Mouse (Mus musculus) MEL (cell line): ENCODE data around the gene Trmt61a. TPM values are rescaled to one million over a fixed set of nuclear protein-coding genes. Genes with fewer than 3 reads are reported as not detected.

Source experiments
- DNase-seq: peaks from one replicate; pipeline ENCODE4 v3.0.0; 2011; ENCODE audit warnings: low read depth, low spot score
- H3K27ac ChIP-seq: 2 replicates; pipeline ENCODE4 v1.5.1; 2012; ENCODE audit warnings: low read depth, mild to moderate bottlenecking, control low read depth, low read length, moderate library complexity; ENCODE audit not compliant: control insufficient read depth
- H3K27me3 ChIP-seq, 2 experiments: fragments of 150-350 bp in 1 of 2; sonication (generic) in 1 of 2; 2 replicates each; pipeline ENCODE4 v1.6.1; 2012; ENCODE audit warnings: low read length in 2 of 2, mild to moderate bottlenecking in 2 of 2, improper control_type of control experiment in 1 of 2, moderate library complexity in 1 of 2; ENCODE audit not compliant: insufficient read depth in 2 of 2, control insufficient read depth in 1 of 2
- H3K36me3 ChIP-seq, 2 experiments: 2 replicates each; pipeline ENCODE4 v1.6.1; 2012 to 2014; ENCODE audit warnings: low read length in 2 of 2, improper control_type of control experiment in 1 of 2, inconsistent platforms in 1 of 2, mild to moderate bottlenecking in 1 of 2; ENCODE audit not compliant: insufficient read depth in 2 of 2, control insufficient read depth in 1 of 2
- H3K4me1 ChIP-seq, 2 experiments: fragments of 150-350 bp in 1 of 2; sonication (generic) in 1 of 2; 2 replicates each; pipeline ENCODE4 v1.6.1; 2012; ENCODE audit warnings: low read length in 2 of 2, improper control_type of control experiment in 1 of 2, mild to moderate bottlenecking in 1 of 2; ENCODE audit not compliant: insufficient read depth in 2 of 2, control insufficient read depth in 1 of 2
- H3K4me3 ChIP-seq, 2 experiments: fragments of 150-350 bp in 1 of 2; sonication (generic) in 1 of 2; 2 replicates each; pipeline ENCODE4 v1.5.1; 2012; ENCODE audit warnings: low read depth in 2 of 2, low read length in 2 of 2, mild to moderate bottlenecking in 2 of 2, moderate library complexity in 2 of 2, control low read depth in 1 of 2, improper control_type of control experiment in 1 of 2; ENCODE audit not compliant: control insufficient read depth in 1 of 2, insufficient read depth in 1 of 2
- H3K79me2 ChIP-seq: 2 replicates; pipeline ENCODE4 v1.6.1; 2012; ENCODE audit warnings: mild to moderate bottlenecking, low read length, moderate library complexity; ENCODE audit not compliant: control insufficient read depth, poor library complexity, insufficient read depth
- H3K9ac ChIP-seq: 2 replicates; pipeline ENCODE4 v1.6.1; 2012; ENCODE audit warnings: low read depth, mild to moderate bottlenecking, control low read depth, low read length, moderate library complexity; ENCODE audit not compliant: control insufficient read depth, poor library complexity, severe bottlenecking
- H3K9me3 ChIP-seq: fragments of 150-350 bp; sonication (generic); replicated peaks from 2 replicates; pipeline ENCODE4 v1.6.1; 2012; ENCODE audit warnings: mild to moderate bottlenecking, low read length, improper control_type of control experiment, moderate library complexity; ENCODE audit not compliant: insufficient read depth
- BHLHE40 ChIP-seq: IDR thresholded peaks from 2 replicates; pipeline ENCODE4 v1.6.1; 2012; ENCODE audit warnings: low read depth, mild to moderate bottlenecking, inconsistent platforms, low read length, improper control_type of control experiment, borderline replicate concordance
- EP300 ChIP-seq, 2 experiments: IDR thresholded peaks; 2 replicates each; pipeline ENCODE4 v1.6.1; 2011; ENCODE audit warnings: improper control_type of control experiment in 2 of 2, low read length in 2 of 2, low read depth in 1 of 2, mild to moderate bottlenecking in 1 of 2
- GABPA ChIP-seq: IDR thresholded peaks from 2 replicates; pipeline ENCODE4 v1.6.1; 2012; ENCODE audit warnings: low read depth, mild to moderate bottlenecking, inconsistent platforms, low read length, improper control_type of control experiment, moderate library complexity
- GATA1 ChIP-seq: IDR thresholded peaks from 2 replicates; pipeline ENCODE4 v1.6.1; 2011; ENCODE audit warnings: low read depth, low read length, improper control_type of control experiment
- HCFC1 ChIP-seq: IDR thresholded peaks from 2 replicates; pipeline ENCODE4 v1.6.1; 2012; ENCODE audit warnings: low read depth, mild to moderate bottlenecking, inconsistent platforms, low read length, improper control_type of control experiment, moderate library complexity
- JUND ChIP-seq: IDR thresholded peaks from 2 replicates; pipeline ENCODE4 v1.6.1; 2011; ENCODE audit warnings: low read depth, mild to moderate bottlenecking, improper control_type of control experiment, low read length
- KAT2A ChIP-seq: conservative IDR thresholded peaks from 2 replicates; pipeline ENCODE4 v1.6.1; 2012; ENCODE audit warnings: low read depth, low read length, improper control_type of control experiment, inconsistent platforms
- MAFK ChIP-seq: IDR thresholded peaks from 2 replicates; pipeline ENCODE4 v1.6.1; 2011; ENCODE audit warnings: low read depth, mild to moderate bottlenecking, low read length, improper control_type of control experiment, borderline replicate concordance
- MAX ChIP-seq: IDR thresholded peaks from 2 replicates; pipeline ENCODE4 v1.6.1; 2011; ENCODE audit warnings: low read length, improper control_type of control experiment
- MEF2A ChIP-seq: IDR thresholded peaks from 2 replicates; pipeline ENCODE4 v1.6.1; 2014; ENCODE audit warnings: low read depth, mild to moderate bottlenecking, inconsistent platforms, low read length, improper control_type of control experiment; ENCODE audit not compliant: poor library complexity, insufficient replicate concordance, severe bottlenecking; ENCODE audit errors: extremely low read depth
- MXI1 ChIP-seq: IDR thresholded peaks from 2 replicates; pipeline ENCODE4 v1.6.1; 2011; ENCODE audit warnings: mild to moderate bottlenecking, low read depth, low read length, improper control_type of control experiment
- MYB ChIP-seq: IDR thresholded peaks from 2 replicates; pipeline ENCODE4 v1.6.1; 2011; ENCODE audit warnings: mild to moderate bottlenecking, low read depth, low read length, improper control_type of control experiment
- NELFE ChIP-seq: IDR thresholded peaks from 2 replicates; pipeline ENCODE4 v1.6.1; 2011; ENCODE audit warnings: low read depth, low read length, improper control_type of control experiment
- NRF1 ChIP-seq: IDR thresholded peaks from 2 replicates; pipeline ENCODE4 v1.6.1; 2014; ENCODE audit warnings: low read depth, mild to moderate bottlenecking, inconsistent platforms, low read length, improper control_type of control experiment, moderate library complexity; ENCODE audit not compliant: poor library complexity, insufficient read depth, severe bottlenecking
- POLR2AphosphoS5 ChIP-seq: IDR thresholded peaks from 2 replicates; pipeline ENCODE4 v1.6.1; 2012; ENCODE audit warnings: low read depth, borderline replicate concordance, mild to moderate bottlenecking, inconsistent platforms, low read length, moderate library complexity, mixed read lengths
- SIN3A ChIP-seq: IDR thresholded peaks from 2 replicates; pipeline ENCODE4 v1.6.1; 2012; ENCODE audit warnings: low read length, improper control_type of control experiment, inconsistent platforms
- TAL1 ChIP-seq: IDR thresholded peaks from 2 replicates; pipeline ENCODE4 v1.6.1; 2012; ENCODE audit warnings: mild to moderate bottlenecking, inconsistent platforms, low read length, moderate library complexity, mixed read lengths
- TCF12 ChIP-seq: IDR thresholded peaks from 2 replicates; pipeline ENCODE4 v1.6.1; 2014; ENCODE audit warnings: low read depth, mild to moderate bottlenecking, inconsistent platforms, low read length, improper control_type of control experiment, moderate library complexity
- UBTF ChIP-seq: IDR thresholded peaks from 2 replicates; pipeline ENCODE4 v1.6.1; 2012; ENCODE audit warnings: low read depth, mild to moderate bottlenecking, inconsistent platforms, low read length, improper control_type of control experiment, moderate library complexity, borderline replicate concordance; ENCODE audit not compliant: insufficient read depth
- USF1 ChIP-seq: IDR thresholded peaks from 2 replicates; pipeline ENCODE4 v1.6.1; 2014; ENCODE audit warnings: low read depth, mild to moderate bottlenecking, inconsistent platforms, low read length, improper control_type of control experiment, moderate library complexity
- ZC3H11A ChIP-seq: IDR thresholded peaks from 2 replicates; pipeline ENCODE4 v1.6.1; 2012; ENCODE audit warnings: low read depth, mild to moderate bottlenecking, inconsistent platforms, low read length, improper control_type of control experiment
- ZKSCAN1 ChIP-seq: IDR thresholded peaks from 2 replicates; pipeline ENCODE4 v1.6.1; 2012; ENCODE audit warnings: low read depth, mild to moderate bottlenecking, inconsistent platforms, low read length, improper control_type of control experiment, moderate library complexity
- polyA plus RNA-seq, 2 experiments: library from polyadenylated mRNA; stranded (reverse) in 1 of 2; unstranded in 1 of 2; fragments of >175 nt in 1 of 2; fragments of >200 nt in 1 of 2; gene quantifications; 2 replicates each; pipeline versions ENCODE4 v1.2.1 to v1.2.4; 2012; ENCODE audit warnings: low replicate concordance in 2 of 2, low read depth in 1 of 2; ENCODE audit not compliant: insufficient read length in 2 of 2, insufficient read depth in 1 of 2, missing spikeins in 1 of 2
- total RNA-seq: library from RNA; depleted of rRNA; stranded (reverse); fragments of 300-350 nt; gene quantifications from 2 replicates; pipeline ENCODE4 v1.2.3, GENCODE M21; 2012

Gene Trmt61a
- total and polyA plus RNA-seq, 3 experiments, result 41.4 to 77.5 TPM; not detected in 1

- Histone ChIP-seq H3K9ac (no peak overlapping the region), H3K9me3 (no peaks in the 10 kb centered on the region), H3K27ac (no peak overlapping the region), H3K36me3 (peaks cover 0 to 6% of the 10 kb centered on the region in 2 experiments; a peak in 2 of 4 replicates), H3K4me3 (no peak overlapping the region), H3K79me2 (no peaks in the 10 kb centered on the region; the same call in 1 of the 2 replicates), H3K4me1 (peaks cover 0 to 5% of the 10 kb centered on the region in 2 experiments; a peak in 2 of 4 replicates), H3K27me3 (no peaks in the 10 kb centered on the region)
- DNase-seq, result no peak
- TF ChIP-seq JUND, result no peak
- TF ChIP-seq MXI1, result no peak
- no peak for TF ChIP-seq NRF1
- no peak for TF ChIP-seq GABPA
- TF ChIP-seq USF1, result no peak
- no peak for TF ChIP-seq HCFC1
- TF ChIP-seq MAFK, result no peak
- no peak for TF ChIP-seq GATA1
- no peak for TF ChIP-seq POLR2AphosphoS5
- TF ChIP-seq ZKSCAN1, result no peak
- no peak for TF ChIP-seq TAL1
- no peak for TF ChIP-seq MYB
- TF ChIP-seq TCF12, result no peak
- no peak for TF ChIP-seq SIN3A
- TF ChIP-seq ZC3H11A, result no peak
- no peak for TF ChIP-seq KAT2A
- no peak for TF ChIP-seq BHLHE40
Measured at GRCm38 (mm10) chr12:111665041-111665880, 12.6 kb upstream of the Trmt61a start.

DNA sequence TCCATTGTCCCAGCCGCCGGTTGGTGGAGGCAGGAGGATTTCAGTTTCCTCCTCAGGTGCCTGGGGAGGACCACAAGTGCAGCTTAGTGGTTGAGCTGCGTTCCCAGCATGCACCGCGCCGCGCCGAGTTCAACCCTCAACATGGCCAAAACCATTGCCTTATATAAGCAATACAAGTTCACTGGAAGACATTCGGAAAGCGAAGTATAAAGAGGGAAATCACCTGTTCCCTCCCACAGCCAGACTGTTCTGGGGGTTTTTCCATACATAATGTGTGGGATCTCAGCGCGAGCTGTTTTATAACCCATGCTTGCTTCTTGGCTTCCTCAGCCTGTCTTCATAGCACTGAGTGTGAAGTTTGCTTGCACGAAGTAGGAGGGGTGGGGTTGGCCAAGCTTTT lies 11.5 kb upstream of the Trmt61a start:
- peaks cover 0 to 5% of the 10 kb centered on the region in 2 experiments; a peak in 2 of 4 replicates for H3K4me1 ChIP-seq

More for the DNA sequence above, 11.5 kb upstream of the Trmt61a start:
- Histone ChIP-seq H3K27ac (no peak overlapping the region), H3K27me3 (no peaks in the 10 kb centered on the region), H3K9ac (no peak overlapping the region), H3K36me3 (peaks cover 0 to 6% of the 10 kb centered on the region in 2 experiments; a peak in 2 of 4 replicates), H3K4me3 (no peak overlapping the region), H3K79me2 (no peaks in the 10 kb centered on the region; the same call in 1 of the 2 replicates), H3K9me3 (no peaks in the 10 kb centered on the region)
- no peak for TF ChIP-seq GATA1
- TF ChIP-seq MAX, result no peak
- TF ChIP-seq UBTF, result no peak
- no peak for TF ChIP-seq TAL1
- TF ChIP-seq NELFE, result no peak
- no peak for TF ChIP-seq KAT2A
- no peak for TF ChIP-seq GABPA
- no peak for TF ChIP-seq MAFK
- no peak for TF ChIP-seq MYB
- no peak for TF ChIP-seq EP300 (IDR thresholded peaks at IDR 0.05; ENCODE audit: low read depth in 1 of 2, low read length in 2 of 2)
- no peak for TF ChIP-seq MEF2A
- no peak for DNase-seq
